Mouse (Mus musculus) right cerebral cortex, postnatal 36 days (tissue): ENCODE data around the gene Reep3.

ENCODE experiments used
- DNase-seq, 2 experiments: peaks; one replicate each; pipeline ENCODE4 v3.0.0; 2022; ENCODE audit warnings: low spot score in 2 of 2, mixed read lengths in 1 of 2

The Reep3 gene

DNA sequence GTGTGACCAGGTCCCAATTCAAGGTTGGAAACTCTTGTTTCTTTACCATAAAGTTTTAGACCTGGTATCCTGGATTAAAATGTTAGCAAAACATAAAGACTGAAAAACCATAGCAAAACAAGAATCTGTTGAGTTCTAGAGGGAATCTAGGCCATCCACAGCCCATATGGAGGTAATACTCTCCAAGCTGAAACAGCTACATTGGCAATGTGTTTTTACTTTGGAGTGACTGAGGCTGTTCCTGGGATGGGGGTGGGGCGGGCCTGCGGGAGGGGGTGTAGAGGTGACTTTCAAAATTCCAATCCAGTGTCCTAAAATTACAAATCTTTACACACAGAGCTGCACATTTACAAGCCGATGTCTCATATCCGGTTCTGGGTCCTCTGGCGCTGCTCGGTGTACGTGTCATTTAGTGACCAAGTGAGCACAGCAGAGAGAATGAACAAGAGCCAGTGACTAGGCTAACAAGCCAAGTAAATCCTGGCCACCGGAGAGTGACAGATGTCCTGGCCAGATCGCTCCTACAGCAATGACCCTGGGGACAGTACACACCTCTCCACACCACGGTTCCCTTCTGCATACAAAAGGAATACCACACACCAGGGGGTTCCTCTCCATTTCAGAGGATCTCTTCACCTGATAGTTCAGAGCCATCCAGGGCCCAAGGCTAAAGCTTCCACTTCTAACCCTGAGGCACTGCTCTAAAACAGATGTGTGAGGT is 13.1 kb downstream of the Reep3 start:
- DNase-seq, result no peak

DNA sequence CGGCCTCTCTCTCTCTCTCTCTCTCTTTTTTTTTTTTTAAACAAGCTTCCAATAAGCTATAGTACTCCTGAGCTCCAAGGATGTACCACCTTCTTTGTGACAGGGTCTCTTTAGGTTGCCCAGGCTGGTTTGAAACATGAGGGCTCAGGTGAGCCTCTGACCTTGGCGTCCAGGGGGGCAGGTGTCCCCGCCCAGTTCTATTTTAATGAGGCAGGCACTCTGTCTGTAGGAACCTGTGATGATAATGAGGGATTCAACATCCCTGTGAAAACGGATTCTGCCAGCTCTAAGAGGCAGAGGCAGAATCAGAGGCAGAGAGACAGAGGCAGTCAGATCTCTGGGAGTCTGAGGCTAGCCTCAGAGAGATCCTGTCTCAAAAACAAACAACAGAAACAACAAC is 14.2 kb downstream of the Reep3 start:
- no peak for DNase-seq

DNA sequence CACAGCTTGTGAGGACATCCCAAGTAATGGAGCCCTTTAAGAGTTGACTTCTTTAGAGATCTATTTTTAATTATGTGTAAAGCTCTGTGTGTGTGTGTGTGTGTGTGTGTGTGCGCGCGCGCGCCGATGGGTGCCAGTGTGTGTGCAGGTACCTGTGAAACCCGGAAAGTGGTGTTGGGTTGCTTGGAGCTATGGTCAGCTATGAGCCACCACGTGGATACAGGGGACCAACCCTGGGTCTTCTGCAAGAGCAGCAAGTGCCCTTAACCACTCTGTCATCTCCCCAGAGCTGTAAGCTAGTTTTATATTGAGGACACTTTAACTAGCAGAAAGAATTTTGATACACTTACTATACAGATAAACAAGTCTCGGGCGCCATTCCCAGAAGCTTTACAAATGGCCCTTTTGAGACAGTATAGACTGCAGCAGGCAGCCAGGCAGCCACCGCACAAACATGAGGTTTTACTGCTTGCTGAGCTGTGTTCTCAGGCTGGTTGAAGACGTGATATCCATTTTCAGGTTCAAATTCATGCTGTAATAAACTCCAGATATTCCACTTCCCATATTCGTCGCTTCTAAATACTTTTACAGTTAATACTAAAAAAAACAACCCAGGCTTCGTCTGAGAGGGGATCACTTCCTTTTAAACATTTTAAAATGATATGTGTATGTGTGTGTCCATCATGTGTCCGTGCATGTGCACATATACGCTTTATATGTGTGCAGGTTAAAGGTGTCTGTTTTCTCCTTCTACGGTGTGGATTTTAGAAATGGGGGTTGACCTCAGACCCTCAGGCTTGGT is 15.3 kb downstream of the Reep3 start:
- DNase-seq, result no peak

DNA sequence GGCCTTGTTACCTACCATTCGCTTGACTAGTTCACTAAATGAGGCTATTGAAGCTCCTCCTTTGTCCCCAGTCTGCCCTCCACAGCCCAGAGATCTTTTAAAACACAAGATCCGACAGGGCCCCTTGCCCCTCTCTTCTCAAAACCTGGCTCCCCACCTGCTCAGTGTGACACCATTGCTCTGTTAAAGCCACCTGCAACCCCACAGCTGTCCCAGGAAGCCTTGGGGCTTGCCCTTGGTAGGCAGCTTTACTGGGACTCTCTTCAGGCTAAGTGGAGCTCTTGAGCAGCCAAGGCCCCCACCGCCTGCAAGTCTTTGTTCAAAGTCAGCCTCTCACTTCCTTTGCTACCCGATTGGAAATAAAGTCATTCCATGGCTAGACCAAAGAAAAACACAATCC is 17.7 kb downstream of the Reep3 start:
- DNase-seq, result no peak

DNA sequence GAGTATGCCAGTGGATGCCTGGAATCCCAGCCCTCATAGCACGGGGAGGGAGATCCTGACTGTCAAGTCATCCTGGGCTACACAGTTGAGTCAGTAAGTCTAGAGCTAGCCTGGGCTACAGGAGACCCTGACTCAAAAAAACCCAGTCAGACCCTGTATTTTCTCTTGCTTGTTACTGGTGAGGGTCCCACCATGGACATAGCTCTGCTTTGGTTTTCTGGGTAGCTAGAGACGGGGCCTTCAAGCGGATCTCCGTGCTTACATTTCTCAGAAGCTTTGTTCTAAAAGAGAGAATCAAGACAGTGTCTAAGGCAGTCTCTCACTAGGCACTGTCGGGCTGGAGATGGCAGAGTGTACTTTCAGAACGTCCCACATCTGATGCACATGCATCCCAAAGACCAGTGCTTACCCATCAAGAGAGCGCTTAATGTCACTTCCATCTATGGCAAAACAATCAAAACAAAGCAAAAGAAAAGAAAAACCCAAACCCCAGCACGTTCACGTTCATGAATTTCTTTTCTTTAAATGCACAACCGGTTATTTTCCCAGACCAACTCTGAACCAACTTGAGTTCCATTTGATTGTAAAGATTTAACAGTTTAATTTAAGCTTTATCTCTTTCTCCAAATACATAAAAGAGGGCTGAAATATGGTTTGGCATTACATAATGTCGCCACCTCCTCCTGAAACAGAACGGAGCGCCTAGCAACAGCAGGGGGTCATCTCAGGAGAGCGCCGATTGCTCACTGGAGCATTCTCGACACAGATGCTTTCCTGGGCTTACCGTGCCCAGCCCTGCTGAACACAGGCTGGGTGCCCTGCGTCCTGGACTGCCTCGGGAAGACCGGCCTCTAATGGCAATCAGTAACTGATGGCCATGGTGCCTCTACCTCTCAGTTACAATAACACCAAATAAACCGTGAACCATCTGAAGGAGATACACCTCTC is 20.5 kb downstream of the Reep3 start:
- DNase-seq, result peak in 1 of 2 experiments; percentile 69

DNA sequence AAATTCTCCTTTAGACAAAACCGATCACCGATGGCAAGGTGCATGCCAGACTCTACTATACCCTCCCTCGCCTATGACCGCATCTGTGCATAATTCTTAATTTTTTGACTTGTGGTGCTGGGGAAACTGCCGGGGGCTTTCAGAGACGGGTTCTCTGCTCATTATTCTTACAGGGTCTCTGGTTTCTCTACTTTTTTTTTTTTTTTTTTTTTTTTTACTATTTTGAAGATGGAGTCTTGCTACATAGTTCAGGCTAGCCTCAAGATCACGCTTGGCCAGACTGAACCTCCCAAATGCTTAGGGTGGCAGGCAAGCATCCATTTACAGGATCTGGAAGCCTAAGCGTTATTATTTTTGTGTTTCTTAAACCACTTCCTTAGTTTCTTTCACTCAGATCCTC is 23.2 kb downstream of the Reep3 start:
- DNase-seq, result no peak

DNA sequence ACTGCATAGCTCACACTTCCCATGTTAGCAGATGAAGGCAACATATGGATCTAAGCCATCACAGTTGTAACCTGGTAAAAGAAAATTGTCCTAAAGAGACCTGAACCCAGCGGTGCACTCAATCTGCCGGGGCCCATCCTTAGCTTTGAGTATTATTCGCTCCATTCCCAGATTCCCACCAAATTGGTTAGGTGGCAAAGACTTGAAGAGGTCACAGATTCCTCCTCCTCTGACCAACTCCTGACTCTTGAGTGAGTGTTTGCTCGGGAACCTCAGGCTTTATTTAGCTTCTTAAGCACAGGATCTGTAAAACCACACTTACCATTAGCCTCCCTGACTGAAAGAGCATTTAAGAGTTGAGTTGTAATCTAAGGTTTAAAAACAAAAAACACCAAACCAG is 24.1 kb downstream of the Reep3 start:
- DNase-seq, result no peak

DNA sequence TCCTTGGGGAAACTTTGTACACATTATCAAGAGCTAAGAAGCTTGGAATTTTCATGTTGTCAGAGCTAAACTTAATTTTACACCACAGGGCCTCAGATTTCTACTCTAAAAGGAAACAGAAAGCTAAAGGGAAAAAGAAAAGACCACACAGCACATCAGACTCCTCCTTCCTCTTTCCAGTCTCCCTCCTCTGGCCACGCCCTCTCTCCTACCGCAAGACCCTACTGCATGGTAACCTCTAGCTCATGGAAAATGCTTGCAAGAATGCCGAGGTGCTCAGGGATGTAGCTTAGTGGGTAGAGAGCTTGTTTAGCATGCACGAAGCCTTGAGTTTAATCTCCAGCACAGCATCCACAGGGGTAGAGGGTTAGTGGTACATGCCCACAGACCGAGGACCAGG is 24.9 kb downstream of the Reep3 start:
- no peak for DNase-seq

DNA sequence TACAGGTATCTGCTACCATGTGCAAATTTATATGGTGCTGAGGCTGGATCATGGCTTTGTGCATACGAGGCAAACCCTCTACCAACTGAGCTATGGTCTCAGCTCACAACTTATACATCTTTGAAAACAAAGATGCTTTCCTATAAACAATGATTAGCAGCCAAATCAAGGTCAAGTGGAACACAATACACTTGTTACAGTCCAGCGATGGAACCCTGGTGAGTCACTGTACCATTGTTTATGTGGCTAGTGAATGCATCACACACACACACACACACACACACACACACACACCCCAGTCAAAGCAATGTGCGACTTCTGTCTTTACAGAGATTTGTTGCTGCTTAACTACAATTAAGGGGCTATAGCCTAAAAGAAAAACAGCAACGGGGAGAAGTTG is 25.4 kb downstream of the Reep3 start:
- DNase-seq, result no peak

DNA sequence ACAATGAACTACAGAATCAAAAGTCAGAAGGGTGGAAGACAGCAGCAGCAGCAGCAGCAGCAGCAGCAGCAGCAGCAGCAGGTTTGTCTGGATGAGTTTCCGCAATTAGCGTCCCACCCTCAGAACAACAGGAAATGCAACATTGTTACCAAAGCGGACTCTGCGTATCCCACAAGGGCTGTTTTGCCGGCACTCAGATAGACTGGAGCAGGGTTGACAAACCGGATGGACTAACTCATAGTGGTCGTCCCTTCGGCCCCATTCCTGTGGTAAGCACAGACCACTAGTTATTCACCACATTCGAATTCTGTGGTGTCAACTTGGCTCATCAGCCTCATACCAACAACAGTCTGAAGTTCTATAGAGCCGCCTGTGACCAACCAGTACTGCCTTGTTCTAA is 27.7 kb downstream of the Reep3 start:
- DNase-seq, result no peak

DNA sequence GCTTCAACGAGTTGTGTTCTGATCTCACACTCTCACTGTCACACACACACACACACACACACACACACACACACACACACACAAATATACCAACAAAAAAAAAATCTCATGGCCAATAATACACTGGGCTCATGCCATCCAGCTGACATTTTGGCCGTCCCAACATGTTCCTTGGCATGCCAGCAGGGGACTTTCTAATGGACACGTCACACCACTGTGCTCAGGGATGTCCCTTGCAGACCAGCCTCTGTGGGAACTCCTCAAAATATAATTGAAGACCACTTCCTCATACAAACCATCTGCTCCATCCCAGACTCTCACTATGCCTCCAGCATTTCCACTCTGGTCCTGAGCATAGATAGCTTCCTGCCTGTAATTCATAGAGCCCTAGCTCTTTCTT is 30.3 kb downstream of the Reep3 start:
- DNase-seq, result no peak

DNA sequence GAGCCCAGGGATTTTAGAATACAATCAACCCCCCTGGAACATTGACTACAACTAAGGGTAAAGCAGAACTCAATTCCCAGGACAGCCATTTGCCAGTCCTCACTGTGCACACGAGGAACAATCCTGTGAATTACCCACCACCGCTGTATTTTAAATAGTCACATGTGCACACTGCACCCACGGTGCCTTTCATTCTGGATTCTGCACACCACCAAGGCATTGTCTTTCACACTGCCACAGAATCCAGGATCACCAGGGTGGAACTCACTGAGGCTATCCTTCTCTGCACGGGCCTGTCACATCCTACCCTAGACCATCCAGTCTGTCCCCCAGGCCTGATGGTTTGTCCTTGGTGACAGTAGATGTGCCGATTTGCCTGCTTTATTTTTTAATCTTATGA is 30.8 kb downstream of the Reep3 start:
- no peak for DNase-seq

DNA sequence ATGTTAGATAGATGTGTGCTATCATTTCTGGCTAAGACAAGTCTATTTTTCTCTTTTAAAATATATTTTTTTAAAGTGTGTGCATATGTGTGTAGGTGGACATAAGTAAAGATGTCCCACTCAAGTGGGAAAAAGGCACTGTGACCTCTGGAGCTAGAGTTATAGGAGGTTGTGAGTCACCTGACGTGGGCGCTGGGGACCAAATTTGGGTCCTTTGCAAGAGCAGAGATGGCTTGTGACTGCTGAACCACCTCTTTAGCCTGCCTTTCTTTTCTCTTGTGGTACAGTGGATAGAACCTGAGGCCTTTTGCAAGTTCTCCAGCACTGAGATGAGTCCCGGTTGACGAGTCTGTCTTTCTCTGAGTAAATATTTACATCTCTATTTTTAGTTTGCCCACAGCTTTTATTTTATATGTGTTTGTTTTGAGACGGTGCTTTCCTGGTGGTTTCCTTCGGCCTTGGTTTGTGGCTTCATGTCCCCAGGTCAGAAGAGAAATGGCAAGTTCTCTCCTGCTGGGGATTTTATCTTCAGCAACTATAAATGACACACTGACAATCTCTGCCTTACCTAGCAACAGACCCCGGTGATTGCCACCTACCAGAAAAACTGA is 31.4 kb downstream of the Reep3 start:
- no peak for DNase-seq

DNA sequence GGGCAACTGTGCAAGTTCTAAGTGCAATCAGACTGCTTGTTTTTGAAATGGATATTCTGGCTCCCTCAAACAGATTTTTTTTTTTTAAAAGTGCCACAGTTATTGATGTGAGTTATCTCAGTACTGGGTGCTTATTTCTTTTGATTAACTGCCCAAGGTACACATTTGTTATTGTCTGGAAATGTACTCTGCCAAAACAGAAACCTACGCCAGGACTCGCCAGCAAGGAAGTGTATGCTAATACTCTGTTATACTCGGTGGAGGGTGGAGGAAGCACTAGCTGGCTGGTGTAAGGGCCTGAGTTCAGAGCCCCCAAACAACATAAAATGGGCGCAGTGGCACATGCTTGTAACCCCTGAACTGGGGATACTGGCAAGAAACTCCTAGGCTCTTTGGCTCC is 34.9 kb downstream of the Reep3 start:
- no peak for DNase-seq

DNA sequence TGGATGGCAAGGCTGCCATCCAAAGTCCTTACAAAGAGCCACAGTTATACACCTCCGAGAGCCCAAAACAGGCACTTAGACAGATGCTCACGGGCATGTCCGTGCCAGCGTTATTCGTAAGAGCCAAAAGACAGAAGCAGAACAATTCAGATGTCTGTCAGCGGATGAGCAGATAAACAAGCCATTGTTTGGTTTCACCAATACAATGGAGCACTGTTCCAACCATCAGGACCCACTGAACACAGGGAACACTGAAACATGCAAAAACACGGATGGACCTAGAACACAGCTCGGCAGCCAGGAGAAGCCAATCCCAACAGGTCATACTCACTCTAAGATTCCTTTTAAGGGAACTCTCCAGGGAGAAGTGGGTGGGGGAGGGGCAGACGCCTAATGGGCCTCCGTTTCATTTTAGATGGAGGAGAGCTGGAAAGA is 35.4 kb downstream of the Reep3 start:
- DNase-seq, result no peak

DNA sequence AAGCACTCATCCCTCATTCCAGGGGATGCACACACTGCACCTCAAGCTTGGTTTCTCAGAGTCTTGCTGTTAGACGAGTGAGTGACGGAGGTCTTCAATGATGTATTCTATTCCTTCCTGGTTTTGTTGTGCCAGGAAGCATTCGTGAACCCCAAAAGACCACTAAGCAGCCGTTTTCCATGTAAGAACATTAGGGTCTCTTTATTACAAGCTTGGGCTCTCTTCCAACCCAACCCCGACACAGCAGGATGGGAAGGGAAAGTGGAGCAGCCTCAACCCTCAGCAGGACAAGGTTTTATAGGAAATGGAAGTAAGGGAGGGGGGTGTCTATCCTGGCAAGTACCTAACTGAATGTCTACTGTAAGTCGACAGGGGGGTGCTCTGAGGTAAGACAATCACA is 38.0 kb downstream of the Reep3 start:
- DNase-seq, result no peak

DNA sequence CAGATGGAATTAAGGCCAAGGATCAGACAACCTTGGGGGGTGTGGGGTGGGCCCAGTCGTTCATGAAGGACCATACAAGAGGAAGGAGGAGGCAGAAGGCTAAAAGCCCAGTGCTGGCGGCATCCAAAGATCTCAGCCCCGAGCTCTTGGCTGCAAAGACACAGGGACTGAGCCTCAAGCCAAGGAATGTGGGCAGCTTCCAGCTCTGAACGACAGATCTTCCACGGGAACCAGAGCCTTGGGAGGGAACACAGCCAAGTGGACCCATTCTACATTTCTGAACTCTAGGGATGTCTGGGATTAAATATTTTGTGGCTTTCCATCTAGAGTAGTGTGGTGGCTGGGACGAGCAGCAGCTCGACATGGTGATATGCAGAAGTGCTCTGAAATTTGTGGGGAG is 38.4 kb downstream of the Reep3 start:
- DNase-seq, result no peak

DNA sequence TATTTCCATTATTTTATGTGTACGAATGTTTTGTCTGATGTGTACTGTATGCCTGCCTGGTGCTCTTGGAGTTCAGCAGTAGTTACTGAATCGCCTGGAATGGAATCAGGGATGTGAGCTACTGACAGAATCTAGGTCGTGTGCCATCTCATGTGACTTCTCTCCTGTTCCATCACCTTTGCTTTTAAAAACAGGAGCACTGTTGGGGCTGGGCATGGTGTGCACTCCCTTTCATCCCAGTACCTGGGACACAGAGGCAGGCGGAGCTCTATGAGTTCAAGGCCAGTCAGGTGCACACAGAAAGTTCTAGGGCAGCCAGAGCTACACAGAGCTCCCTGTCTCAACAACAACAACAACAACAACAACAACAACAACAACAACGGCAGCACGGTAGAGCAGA is 39.0 kb downstream of the Reep3 start:
- no peak for DNase-seq

DNA sequence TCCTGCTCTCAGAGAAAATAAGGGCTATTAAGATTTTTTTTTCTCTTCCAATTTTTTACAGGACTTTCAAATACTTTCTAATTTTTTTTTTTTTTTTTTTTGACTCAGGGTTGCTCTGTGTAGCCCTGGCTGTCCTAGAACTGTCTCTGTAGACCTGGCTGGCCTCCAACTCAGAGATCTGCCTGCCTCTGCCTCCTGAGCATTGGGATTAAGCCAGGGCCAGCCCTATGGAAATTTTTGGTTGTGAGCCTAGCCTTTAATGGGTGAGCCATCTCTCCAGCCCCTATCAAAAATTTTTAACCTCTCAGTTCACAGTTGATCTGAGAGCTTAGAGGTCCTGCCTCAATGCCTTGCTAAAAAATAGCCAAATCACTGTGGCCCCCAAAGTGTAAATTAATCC is 39.5 kb downstream of the Reep3 start:
- DNase-seq, result no peak

DNA sequence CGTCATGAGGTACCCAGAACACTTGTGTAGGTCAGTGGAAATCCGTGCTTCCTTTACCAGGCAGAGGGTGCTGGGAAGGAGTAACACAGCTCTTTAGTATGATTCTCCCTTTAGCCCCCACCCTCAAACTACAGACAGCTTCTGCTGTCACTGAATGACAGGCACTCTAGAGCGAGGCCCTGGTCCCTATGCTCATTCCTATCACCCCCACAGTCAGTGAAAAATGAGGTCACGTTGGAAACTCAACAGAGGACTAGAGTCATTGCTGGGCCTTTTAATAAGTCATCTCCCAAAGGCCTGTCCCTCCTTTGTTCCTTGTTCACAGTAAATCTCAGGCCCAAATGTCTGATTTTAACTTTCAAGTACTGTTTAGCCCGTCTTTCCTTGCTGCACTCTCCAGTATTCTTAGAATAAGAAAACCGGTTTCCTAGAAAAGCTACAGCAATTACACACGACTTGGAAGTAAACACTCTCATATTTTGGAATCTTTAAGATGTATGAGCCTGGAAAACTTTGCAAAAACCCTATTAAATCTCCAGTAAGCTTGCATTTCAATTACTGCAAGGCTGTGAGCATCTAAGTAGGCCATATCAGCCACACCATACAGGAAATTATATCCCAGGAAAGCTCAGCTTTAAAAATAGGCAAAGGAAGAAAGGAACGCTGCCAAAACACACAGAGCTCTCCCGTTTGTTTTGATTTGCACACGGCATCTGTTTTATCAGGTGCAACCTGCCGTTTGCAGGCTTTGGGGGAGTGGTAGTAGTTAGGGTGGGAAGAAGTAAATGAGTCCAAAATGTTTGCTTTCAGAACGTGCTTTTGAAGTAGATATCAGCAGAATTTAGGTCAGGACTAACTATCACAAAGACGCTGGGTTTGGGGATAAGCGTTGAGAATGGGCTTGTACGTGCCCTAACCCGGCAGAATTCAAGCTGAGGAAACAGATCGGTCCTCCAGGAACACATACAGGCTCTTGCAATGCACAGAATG is 40.6 kb downstream of the Reep3 start:
- DNase-seq, result no peak

DNA sequence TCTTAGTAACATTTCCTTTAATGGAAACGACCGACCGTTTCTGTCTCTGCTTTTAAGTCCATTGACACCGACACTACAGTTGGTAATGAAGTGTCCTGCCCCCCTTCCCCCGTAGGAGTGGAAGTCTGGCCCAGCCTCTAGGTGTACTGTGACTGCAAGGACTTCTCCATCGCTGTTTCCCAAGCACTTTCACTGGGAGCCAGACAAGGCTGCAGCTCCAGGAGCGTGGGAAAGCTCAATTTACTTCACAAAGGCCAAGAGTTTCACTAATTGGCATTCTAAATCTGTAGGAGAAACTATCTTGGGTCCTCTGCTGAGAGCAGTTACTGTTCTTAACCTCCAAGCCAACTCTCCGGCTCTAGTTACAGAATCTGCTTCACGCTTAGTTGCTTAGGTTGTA is 43.3 kb downstream of the Reep3 start:
- DNase-seq, result no peak
